Mouse (Mus musculus): ENCODE data around the gene Arhgef1.

DNA sequence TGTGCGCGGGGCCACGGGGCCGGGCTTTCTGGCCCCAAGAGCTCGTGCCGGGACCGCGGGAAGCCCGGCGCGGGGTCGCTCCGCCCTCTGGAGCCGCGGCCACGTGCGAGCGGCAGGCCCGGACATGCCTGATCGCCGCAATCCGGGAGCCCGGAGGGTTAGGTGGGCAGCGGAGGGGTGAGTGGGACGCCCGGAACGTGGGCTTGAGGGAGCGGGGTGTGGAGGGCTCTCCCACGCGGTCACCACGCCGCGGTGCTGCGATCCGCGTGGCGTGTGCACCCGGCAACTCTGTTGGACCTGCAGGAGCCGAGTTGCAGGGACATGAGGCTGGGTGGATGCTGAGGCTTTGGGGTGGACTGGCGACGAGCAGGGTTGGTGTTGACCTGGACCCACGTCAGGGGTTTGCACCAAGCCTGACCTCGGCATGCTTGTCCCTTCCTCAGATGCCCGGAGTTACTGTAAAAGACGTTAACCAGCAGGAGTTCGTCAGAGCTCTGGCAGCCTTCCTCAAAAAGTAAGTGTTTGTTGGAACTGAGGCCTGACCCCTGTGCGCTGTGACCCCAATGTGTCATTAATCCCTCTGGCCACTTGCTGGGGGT, 17.9 kb upstream of the Arhgef1 start:
- TF ChIP-seq GATA1 (IDR thresholded peaks at IDR 0.05; ENCODE audit: borderline replicate concordance, low read length) (no peak), FLI1 (IDR thresholded peaks at IDR 0.05; ENCODE audit: low read length) (no peak)
